Mouse (Mus musculus): ENCODE measurements around the gene Rtn4r. TPM values are rescaled to one million over a fixed set of nuclear protein-coding genes. Genes with fewer than 3 reads are reported as not detected.

Rtn4r gene
- total RNA-seq, 1 experiment from 2014 or later: 0.33 TPM

DNA sequence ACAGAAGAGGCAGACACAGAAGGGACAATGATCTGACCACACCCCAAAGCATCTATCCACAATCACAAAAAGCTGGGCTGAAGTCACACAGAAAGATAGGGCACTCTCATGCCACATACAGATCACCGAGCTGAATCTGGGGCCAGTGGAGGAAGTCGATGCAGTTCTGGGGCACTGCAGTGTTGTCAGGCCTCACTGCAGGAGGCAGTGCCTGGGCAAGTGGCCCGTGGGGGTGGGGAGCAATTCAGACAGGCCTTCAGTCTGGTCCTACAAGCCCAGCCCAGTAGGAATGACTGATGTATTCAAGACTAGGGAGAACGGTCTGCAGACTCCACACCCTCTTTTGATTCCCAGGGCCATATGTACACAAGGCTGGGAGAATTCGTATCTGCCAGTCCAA is 2.8 kb upstream of the Rtn4r start:
- DNase-seq: no peak

DNA sequence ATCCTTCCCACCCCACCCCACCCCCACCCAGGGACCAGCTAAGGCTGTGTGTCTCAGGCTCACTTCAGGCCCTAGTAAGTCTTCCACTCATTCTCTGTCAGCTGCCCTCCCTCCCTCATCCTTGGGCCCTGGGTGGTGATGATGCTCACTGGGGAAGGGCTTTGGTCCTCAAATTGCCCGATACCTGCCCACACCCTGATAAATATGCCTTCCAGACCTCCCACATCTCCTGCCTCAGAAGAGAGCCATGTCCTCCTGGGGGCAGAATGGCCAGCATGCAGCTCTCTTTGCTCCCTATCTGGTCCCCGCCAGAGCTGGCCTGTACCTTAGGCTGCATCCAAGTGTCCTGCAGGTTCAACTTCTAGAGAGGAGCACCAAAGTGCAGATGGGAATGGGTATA is 2.3 kb upstream of the Rtn4r start:
- no peak for DNase-seq

DNA sequence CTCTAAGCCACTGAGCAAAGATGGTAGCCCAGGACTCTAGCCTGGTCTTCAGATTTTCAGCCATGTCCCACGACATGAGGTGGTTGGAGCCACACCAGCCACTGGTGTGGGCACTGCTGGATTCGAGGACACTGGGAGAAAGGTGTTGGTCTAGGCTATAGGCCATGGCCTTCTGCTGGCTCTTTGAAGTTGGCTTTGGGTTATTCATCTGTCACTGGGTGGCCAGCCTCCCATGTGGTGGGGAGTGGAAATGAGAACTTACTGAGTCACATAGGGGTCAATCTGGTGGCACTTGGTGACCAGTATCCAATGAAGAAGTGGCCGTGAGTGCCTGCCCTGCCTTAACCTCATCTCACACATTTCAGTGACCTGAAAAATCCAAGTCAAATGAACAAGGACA is 1.2 kb upstream of the Rtn4r start:
- no peak for DNase-seq

GRCm38 (mm10) chr16:18127871-18128563 is 575 bp downstream of the Rtn4r start:
- no peak for DNase-seq

GRCm38 (mm10) chr16:18128564-18128935 is 1.1 kb downstream of the Rtn4r start:
- no peak for DNase-seq

- no peak for DNase-seq
These were observed 2.0 kb downstream of the Rtn4r start for GRCm38 (mm10) chr16:18129413-18129812.

- no peak for DNase-seq
These were observed 2.8 kb downstream of the Rtn4r start for GRCm38 (mm10) chr16:18130288-18130687.

- DNase-seq: no peak
These were observed 3.3 kb downstream of the Rtn4r start for GRCm38 (mm10) chr16:18130705-18131104.

- no peak for DNase-seq
These were observed 4.0 kb downstream of the Rtn4r start for GRCm38 (mm10) chr16:18131245-18131939.

- peak; percentile 41 for DNase-seq
These were observed 4.6 kb downstream of the Rtn4r start for GRCm38 (mm10) chr16:18132026-18132425.

DNA sequence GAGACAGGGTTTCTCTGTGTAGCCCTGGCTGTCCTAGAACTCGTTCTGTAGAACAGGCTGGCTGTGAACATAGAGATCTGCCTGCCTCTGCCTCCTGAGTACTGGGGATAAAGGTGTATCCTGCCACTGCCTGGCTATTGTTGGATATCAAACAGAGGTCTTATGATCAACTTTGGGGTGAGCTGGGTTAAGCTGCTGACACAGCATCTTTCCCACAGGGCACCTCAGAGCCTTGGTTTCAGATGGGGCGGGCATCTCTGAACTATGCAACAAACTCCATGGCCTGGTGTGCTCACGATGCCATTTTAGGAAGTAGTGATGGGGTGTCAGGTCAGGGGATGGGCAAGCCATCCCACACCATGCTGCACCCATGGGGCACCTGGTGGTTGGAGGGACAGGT is 5.1 kb downstream of the Rtn4r start:
- DNase-seq: no peak

GRCm38 (mm10) chr16:18133133-18133920 is 5.9 kb downstream of the Rtn4r start:
- DNase-seq: no peak

DNA sequence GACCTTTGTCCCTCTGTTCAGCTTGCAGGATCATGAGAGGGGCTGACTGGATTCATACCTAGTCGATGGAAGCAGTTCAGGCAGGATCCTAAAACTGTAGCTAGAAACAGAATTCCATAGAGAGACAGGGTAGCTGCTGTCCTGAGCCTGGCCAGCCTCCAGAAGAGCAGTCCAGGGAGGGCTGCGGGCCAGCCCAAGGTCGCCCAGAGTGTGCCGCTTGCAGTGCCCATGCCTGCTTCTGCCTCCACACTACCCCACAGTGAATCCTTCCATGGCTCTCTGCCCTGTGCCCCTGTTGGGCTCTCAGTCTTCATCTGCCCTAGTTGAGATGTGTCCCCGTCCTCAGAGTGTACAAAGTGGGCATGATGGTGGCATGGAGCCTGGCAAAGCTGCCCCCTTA is 7.8 kb downstream of the Rtn4r start:
- DNase-seq: peak; percentile 80

GRCm38 (mm10) chr16:18136015-18136414 is 8.6 kb downstream of the Rtn4r start:
- no peak for DNase-seq

DNA sequence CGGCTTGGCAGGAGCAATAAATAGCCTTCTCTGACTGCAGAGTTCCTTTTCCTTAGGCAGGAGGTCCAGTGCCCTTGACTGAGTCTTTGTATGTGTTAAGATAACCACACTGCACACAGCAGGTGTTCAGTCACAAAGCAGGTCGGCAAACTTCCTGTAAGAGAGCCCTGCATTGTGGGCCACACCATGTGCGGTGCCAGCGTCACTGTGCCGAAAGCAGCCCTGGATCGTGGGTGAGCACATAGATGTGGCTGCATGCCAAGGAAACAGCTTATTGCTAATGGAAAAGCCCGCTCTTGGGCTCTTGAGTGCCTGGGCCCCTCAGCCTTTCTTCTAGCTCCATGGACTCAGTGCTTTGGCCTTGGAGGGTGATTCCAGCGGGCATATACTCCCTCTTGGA is 16.8 kb downstream of the Rtn4r start:
- peak; percentile 75 for DNase-seq

- DNase-seq: no peak
These were observed 18.0 kb downstream of the Rtn4r start for GRCm38 (mm10) chr16:18145341-18145867.

- no peak for DNase-seq
These were observed 20.9 kb downstream of the Rtn4r start for GRCm38 (mm10) chr16:18148208-18148876.

DNA sequence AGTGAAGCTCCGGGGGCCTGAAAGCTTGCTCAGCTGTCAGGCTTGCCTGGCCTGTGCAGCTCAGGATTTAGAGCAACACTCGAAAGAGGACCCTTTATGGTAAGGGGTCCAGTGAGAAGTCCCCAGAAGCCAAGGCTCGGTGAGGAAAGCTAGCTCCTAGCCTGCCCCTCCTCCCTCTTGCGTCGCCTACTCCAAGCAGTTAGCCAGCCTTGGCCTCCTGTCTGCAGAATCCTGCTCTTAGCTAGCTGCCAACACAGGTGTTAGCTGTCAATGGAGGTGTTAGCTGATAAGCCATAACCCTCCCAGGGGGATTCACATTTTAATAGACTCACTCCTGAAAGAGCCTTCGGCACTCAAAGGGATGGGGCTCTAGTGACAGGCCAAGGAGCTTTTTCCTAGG is 21.8 kb downstream of the Rtn4r start:
- DNase-seq: no peak

- no peak for DNase-seq
These were observed 24.7 kb downstream of the Rtn4r start for GRCm38 (mm10) chr16:18152189-18152588.

GRCm38 (mm10) chr16:18152769-18153445 is 25.5 kb downstream of the Rtn4r start:
- no peak for DNase-seq

- peak; percentile 91 for DNase-seq
These were observed 27.2 kb downstream of the Rtn4r start for GRCm38 (mm10) chr16:18154521-18155171.
